Mouse (Mus musculus) kidney, adult 2 months (tissue): ENCODE results near the gene Golm1. TPM values are rescaled to one million over a fixed set of nuclear protein-coding genes. Genes with fewer than 3 reads are reported as not detected.
"Not testable (repeated sequence)": the region's sequence is repeated elsewhere in the genome, so short reads cannot be mapped to it uniquely, and the experiment has no call there.

Experiments
- DNase-seq: peaks from one replicate; pipeline ENCODE4 v3.0.0; 2021
- H3K27ac ChIP-seq: fragments of 200-500 bp; 2 replicates; pipeline ENCODE4 v1.5.1; 2012; ENCODE audit warnings: low read depth, low read length, control low read depth, inconsistent platforms; ENCODE audit not compliant: insufficient read depth
- H3K27me3 ChIP-seq: fragments of 200-500 bp; replicated peaks from 2 replicates; pipeline ENCODE4 v1.6.1; 2012; ENCODE audit warnings: mild to moderate bottlenecking, moderate library complexity, low read length, inconsistent platforms; ENCODE audit not compliant: control insufficient read depth, insufficient read depth
- H3K36me3 ChIP-seq: fragments of 200-500 bp; 2 replicates; pipeline ENCODE4 v1.6.1; 2012; ENCODE audit warnings: mild to moderate bottlenecking, moderate library complexity, low read length, inconsistent platforms; ENCODE audit not compliant: control insufficient read depth, insufficient read depth
- H3K4me1 ChIP-seq: fragments of 200-500 bp; 2 replicates; pipeline ENCODE4 v1.6.1; 2011; ENCODE audit warnings: low read length; ENCODE audit not compliant: control insufficient read depth, insufficient read depth
- H3K4me3 ChIP-seq: fragments of 200-500 bp; 2 replicates; pipeline ENCODE4 v1.5.1; 2011; ENCODE audit warnings: mild to moderate bottlenecking, low read depth, low read length, control low read depth; ENCODE audit not compliant: insufficient read depth
- CTCF ChIP-seq: fragments of 200-500 bp; conservative IDR thresholded peaks from 2 replicates; pipeline ENCODE4 v1.5.1; 2011; ENCODE audit warnings: low read depth, mild to moderate bottlenecking, control low read depth, low read length, moderate library complexity, mixed read lengths; ENCODE audit not compliant: insufficient read depth, insufficient read length
- POLR2A ChIP-seq: fragments of 200-500 bp; IDR thresholded peaks from one replicate; pipeline ENCODE4 v1.6.1; 2011; ENCODE audit warnings: low read depth, low read length, control low read depth
- WGBS: fragments of 180-500 bp; shearing (Covaris S2); methylation state at CpG from one replicate; pipeline ENCODE4 v1.1.7; 2018; 5-methylcytosine and 5-hydroxymethylcytosine counted together
- polyA plus RNA-seq: library from polyadenylated mRNA; depleted of rRNA; stranded (reverse); fragments of >200 nt; gene quantifications from 2 replicates; pipeline ENCODE4 v1.2.3, GENCODE M21; 2012

The Golm1 gene
- polyA plus RNA-seq, 1 experiment = 6.5 TPM

DNA sequence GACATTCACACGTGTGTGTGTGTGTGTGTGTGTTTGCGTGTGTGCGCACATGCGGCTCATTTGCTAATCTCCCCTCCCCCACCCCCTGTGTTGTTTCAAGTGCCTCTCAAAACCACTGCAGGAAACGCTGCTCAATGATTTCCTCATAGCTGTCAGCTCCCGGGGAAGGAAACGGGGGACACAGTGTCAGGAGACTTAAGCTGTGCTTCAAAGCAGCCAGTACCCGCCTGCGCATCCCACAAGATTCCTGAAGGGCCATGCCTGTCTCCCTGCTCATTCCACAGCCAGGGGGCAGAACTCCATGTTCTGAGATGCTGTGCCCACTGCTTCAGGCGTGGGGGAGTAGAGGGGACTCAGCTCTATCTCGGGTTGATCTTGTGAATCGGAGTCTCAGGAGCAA lies 29.0 kb upstream of the Golm1 start:
- H3K27me3 ChIP-seq = no peaks in the 10 kb centered on the region
- no peak for TF ChIP-seq POLR2A
- TF ChIP-seq CTCF = peak; percentile 27; the same call in 1 of the 2 replicates
- 37% methylated on average over 12 of the region's 12 CpGs for WGBS
- no peaks in the 10 kb centered on the region for H3K4me1 ChIP-seq
- H3K36me3 ChIP-seq = no peaks in the 10 kb centered on the region
- no peak overlapping the region for H3K27ac ChIP-seq
- H3K4me3 ChIP-seq = peak overlapping the region; percentile 17; the same call in 1 of the 2 replicates
- peak; percentile 62 for DNase-seq

GRCm38 (mm10) chr13:59703514-59703913 lies 27.9 kb upstream of the Golm1 start:
- TF ChIP-seq CTCF (no peak), POLR2A (no peak)
- DNase-seq = no peak
- H3K36me3 ChIP-seq = no peaks in the 10 kb centered on the region
- no peaks in the 10 kb centered on the region for H3K27me3 ChIP-seq
- no peak overlapping the region for H3K4me3 ChIP-seq
- no peak overlapping the region for H3K27ac ChIP-seq
- H3K4me1 ChIP-seq = no peaks in the 10 kb centered on the region
- 80% methylated on average over 12 of the region's 12 CpGs for WGBS

GRCm38 (mm10) chr13:59700137-59700536 lies 24.5 kb upstream of the Golm1 start:
- not testable (repeated sequence) for H3K4me1 ChIP-seq, H3K27ac ChIP-seq, H3K4me3 ChIP-seq, H3K27me3 ChIP-seq, H3K36me3 ChIP-seq
- WGBS = 76% methylated on average over 1 of the region's 1 CpGs
- DNase-seq = peak; percentile 10

DNA sequence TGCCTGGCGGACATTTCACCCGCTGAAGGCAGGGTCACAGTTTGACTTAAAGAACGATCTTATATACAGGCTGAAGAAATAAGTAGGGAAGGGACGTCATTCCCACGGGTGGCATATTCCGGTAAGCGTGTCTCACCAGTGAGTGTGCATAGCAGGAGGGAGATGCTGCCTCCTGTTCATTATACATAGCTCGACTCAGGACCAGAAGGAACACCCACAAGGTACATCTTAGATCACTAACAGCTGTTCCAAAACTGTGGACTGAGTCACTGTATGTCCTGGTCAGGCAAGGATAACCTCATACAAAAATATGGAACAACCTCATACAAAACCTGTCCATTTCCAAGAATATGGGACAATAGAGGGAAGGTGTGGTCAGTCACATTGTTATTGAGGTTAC lies 23.5 kb upstream of the Golm1 start:
- no peaks in the 10 kb centered on the region for H3K36me3 ChIP-seq
- no peak for DNase-seq
- no peak overlapping the region for H3K4me3 ChIP-seq
- no peak for TF ChIP-seq CTCF
- TF ChIP-seq POLR2A = no peak
- H3K27me3 ChIP-seq = no peaks in the 10 kb centered on the region
- H3K27ac ChIP-seq = no peak overlapping the region
- 92% methylated on average over 8 of the region's 8 CpGs for WGBS
- no peaks in the 10 kb centered on the region for H3K4me1 ChIP-seq

DNA sequence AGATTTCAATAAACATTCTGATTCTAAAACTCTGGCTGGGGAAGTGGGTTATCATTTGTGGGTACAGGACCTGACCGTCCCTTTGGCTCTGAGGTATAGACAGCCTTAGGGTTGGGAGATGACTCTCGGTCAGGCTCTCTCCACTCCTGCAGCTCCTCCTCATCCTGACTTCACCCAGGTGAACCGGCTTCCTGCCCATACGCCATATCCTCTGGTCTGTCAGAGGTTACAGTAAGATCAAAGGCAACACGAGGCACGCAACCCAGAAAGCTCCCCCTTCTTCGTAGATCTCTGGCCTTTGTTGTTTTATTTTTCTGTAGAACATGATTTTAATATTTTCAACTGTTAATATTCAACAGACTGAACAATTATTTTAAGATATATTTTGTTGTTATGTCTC lies 20.2 kb upstream of the Golm1 start:
- WGBS = 80% methylated on average over 7 of the region's 7 CpGs
- TF ChIP-seq CTCF (no peak), POLR2A (no peak)

GRCm38 (mm10) chr13:59694008-59694407 lies 18.4 kb upstream of the Golm1 start, which contains the start of gene 4921517D22Rik:
4921517D22Rik (minus strand) TSS chr13:59694108.
- 92% methylated on average over 3 of the region's 3 CpGs for WGBS
- Histone ChIP-seq H3K27ac (no peak within 1 kb of the TSS), H3K4me1 (no peaks in the 10 kb centered on the region), H3K4me3 (no peak within 1 kb of the TSS), H3K36me3 (no peaks in the 10 kb centered on the region), H3K27me3 (no peaks in the 10 kb centered on the region)
- TF ChIP-seq POLR2A = no peak
- no peak for TF ChIP-seq CTCF
- no peak for DNase-seq

More for the DNA sequence above, 20.2 kb upstream of the Golm1 start:
- Histone ChIP-seq H3K36me3 (no peaks in the 10 kb centered on the region), H3K27ac (no peak overlapping the region), H3K27me3 (no peaks in the 10 kb centered on the region), H3K4me3 (no peak overlapping the region), H3K4me1 (no peaks in the 10 kb centered on the region)
- DNase-seq = no peak

- H3K27me3 ChIP-seq = no peaks in the 10 kb centered on the region
- no peak overlapping the region for H3K27ac ChIP-seq
- no peaks in the 10 kb centered on the region for H3K4me1 ChIP-seq
- DNase-seq = no peak
- 72% methylated on average over 10 of the region's 10 CpGs for WGBS
- no peak overlapping the region for H3K4me3 ChIP-seq
- TF ChIP-seq POLR2A = no peak
- TF ChIP-seq CTCF = no peak
- no peaks in the 10 kb centered on the region for H3K36me3 ChIP-seq
Observed at GRCm38 (mm10) chr13:59691478-59691877, 15.9 kb upstream of the Golm1 start.

DNA sequence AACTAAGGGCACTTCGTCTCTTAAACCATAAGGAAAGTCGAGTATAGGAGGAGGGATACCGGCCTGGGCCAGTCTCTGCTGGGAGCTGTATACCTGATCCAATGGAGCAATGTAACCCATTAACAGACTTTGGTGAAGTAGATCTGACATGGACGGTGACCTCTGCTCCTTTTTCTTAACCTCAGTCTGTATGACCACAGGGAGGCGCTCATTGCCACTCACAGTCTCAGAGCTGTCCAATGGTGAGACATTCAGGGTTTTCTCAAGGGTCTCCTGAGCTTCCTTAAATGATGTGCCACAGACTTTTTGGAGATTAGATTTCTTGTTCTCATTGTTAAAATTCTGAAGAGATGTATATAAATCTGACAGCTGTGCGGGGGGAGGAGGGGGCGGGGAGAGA lies 15.0 kb upstream of the Golm1 start:
- H3K27ac ChIP-seq = no peak overlapping the region
- no peak for DNase-seq
- H3K27me3 ChIP-seq = no peaks in the 10 kb centered on the region
- no peaks in the 10 kb centered on the region for H3K4me1 ChIP-seq
- 88% methylated on average over 7 of the region's 7 CpGs for WGBS
- H3K4me3 ChIP-seq = no peak overlapping the region
- TF ChIP-seq CTCF = no peak
- no peak for TF ChIP-seq POLR2A
- H3K36me3 ChIP-seq = no peaks in the 10 kb centered on the region
